Mouse (Mus musculus): Measurements from ENCODE around the gene Synj2.

Gene Synj2

DNA sequence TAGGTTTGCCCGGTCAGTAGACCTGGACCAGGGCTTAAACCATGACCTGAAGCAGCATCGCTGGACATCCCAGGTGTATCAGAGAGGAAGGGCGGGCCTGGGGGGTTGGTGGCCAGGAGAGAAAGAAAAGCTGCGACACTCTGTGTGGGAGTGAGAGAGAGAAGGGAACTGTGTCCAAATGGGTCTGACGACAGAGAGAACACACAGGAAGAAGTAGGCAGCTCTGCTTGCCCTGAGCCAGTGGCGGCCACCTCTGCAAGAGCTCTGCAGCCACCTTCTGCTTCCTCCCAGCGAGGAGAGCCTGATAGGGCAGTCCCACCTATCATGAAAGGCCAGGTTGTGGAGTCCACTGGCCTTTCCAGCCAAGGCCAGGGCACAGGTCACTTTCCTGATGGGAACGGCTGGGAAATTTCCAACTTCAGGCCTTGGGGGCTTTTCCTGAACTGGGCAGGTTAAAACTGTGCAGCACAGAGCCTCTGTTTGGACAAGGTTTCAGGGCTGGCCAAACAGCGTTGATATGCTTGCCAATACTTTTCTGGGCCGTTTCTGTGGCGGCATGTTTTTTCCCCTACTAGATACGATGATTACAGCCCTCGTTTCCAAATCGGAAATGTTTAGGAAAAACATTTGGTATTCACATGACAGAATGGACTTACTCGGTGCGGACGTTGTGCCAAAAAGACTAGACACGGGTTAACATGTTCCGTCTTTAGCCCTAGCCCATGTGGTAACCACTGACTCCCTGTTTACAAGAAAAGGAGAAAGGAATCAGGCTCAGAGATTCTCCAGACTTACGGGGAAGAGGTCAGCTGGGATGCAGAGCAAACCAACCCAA is 35.4 kb downstream of the Synj2 start:
- no peak for DNase-seq

DNA sequence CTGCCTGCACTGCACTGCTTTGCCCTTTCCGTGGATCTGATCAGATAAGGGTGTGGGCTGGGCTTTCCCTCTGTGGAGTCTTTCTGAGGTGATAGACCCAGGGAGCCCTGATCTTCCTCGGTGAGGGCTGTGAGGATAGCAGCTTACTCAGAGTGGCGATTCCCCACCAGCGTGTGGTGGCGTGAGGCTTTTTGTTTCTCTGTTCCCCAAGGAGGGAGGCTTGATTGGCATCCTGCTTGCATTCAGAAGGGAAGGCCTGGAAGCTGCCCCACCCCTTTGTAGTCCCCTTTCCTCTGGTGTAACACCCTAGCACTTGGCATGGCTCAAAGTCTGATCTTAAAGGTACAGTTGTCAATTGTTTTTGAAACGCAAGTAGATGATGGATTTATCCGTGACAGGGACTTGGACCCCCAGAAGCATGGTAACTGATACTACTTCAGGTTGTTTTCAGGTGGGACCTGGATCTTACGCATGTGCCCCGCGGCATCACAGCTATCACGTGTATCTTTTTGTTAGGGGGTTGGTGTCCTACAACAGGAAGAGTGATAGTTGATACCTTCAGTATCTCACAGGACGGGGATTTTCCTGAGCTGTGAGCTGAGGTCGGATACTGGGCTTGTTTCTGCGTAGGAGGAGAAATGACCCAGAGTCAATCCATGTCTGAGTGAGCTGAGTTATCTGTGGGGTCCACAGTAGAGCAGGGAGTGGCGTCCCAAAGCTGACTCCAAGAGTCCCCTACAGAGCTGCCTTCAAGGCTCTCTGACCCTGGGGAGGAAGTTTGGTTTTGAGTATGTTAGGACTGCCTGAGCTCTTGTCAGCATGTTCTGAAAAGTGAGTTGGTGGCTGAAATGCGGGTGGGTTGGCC is 36.2 kb downstream of the Synj2 start:
- DNase-seq: no peak

DNA sequence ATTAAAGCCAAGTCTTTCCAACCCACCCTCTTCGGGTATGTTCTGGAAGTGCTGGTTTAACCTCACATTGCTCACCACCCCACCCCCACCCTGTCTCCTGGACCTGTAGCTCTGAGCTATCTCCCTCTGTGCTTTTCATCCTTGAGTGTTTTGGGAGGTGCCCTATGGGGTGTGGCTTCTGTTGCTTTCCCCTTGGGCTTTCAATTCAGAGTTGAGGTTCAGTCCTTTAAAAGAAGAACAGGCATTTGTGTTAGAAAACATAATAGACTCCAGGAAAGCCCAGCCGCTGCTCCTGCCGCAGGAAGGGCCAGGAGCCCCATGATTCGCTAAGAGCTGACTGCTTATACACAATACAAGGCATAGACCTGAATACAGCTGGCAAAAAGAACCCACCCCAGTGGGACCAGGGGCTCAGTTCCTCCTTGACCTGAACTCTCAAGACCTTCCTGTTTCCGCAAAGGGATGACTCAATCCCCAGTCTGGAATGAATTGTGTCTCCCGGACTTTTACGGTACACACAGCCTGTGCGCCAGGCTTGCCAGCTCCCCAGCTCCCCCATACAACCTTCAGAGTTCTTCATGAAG is 36.9 kb downstream of the Synj2 start:
- peak; percentile 28 for DNase-seq

DNA sequence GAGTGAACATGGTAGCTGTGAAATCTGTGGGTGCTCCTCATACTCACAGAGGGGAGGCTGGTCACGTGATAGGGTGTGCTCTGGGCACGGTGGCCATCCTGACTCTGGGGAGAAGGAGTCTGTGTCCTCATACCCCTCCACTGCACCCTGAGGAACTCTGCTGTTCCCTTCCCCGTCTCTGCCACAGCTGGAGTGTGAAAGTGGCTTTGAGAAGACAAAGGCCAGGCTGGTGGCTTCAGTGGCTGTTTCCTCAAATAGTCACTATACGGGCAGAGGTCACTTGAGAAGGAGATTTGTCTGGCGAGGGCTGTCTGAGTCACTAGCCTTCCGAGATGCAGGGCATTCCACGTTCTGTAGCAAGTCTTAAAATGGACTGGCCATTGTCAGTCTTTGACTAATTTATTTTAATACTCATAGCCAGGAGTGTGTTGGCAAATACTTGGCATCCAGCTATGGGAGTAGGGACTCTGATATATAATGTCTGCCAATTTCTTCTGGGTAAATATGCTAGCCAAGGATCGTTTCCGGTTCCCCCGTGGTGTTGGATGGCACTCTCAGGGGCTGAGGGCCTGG is 37.5 kb downstream of the Synj2 start:
- no peak for DNase-seq

DNA sequence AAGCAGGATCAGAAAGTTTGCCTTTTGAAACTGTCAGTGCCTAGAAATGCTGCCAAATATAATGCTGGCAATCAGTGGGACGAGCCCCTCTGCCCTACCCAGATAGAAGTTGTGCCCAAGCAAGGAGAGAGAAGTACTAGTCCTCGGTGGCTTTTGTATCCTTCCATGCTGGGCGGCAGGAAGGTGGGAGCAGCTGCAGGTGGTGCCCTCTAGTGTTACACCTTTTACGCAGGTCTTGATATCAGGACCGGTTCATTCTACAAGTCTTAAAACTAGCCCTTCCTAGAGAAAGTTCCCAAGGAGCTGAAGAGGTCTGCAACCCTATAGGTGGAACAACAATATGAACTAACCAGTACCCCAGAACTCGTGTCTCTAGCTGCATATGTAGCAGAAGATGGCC is 39.8 kb downstream of the Synj2 start:
- peak; percentile 49 for DNase-seq

DNA sequence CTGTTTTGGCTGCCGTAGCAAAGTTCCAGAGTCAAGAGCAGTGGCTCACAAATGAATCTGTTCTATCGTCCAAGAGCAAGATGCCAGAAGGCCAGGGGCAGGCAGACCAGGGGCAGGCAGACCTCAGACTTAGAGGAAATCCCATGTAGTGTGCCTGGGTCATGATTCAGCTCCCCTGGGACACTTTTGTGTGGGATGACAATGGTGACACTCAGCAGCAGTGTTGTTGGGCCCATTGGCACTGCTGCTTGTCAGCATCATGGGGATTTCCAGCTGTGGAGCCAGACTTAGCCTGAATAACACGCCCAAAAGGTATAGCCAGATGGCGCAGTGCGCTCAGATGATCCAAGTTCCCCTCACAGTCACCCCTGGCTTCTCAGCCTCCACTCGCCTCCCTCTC is 42.1 kb downstream of the Synj2 start:
- DNase-seq: no peak

DNA sequence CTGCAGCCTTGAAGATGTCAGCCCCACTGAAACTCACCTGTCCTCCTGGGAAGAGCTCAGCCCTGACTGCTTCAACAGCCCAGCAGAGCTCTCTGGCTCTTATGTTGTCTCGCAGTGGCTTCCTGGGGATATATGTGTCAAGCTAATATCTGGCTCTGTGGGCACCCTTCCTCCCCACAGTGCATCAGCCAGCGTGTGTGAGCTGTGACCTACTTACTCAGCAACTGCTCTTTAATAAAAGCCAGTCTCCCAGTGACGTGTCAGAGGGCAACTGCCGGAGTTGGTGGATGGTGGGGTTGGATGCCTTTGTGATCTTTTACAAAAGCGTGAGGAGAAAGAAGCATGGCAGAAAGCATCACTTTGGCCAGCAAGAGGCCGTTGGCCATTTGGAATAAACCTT is 42.8 kb downstream of the Synj2 start:
- DNase-seq: no peak

DNA sequence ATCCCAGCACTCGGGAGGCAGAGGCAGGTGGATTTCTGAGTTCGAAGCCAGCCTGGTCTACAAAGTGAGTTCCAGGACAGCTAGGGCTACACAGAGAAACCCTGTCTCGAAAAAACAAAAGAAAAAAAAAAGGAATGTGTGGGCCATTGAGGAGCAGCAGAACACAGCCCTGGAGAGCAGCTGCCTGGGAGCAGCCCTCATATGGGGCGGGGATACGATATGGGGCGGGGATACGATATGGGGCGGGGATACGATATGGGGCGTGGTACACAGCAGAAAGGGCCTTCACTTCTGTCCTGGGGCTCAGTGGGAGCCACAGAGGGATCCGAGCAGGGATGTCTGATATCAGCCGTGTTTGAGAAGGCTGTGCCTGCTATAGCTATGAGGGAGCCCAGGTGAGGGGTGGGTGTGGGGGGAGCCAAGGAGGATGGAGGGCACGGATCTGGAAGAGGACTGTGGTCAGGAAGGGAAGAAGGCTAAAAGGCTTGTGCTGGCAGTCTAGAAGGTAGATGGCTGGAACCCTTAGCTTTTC is 43.7 kb downstream of the Synj2 start:
- DNase-seq: no peak

DNA sequence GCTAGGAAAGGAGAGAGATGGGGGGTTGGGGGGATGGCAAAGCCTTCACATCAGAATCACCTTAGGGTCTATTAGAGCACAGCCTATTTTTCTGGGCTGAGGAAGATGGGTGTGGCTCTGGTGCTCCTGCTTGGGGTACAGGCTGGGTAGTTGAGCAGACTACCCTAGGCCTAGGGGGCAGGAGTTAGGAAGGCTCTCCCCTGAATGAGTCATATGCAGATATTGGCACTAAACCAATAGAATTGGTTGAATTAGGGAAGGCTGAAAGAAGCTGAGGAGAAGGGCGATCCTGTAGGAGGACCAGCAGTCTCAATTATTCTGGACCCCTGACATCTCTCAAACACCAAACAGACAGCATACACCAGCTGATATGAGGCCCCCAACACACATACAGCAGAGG is 44.2 kb downstream of the Synj2 start:
- no peak for DNase-seq

DNA sequence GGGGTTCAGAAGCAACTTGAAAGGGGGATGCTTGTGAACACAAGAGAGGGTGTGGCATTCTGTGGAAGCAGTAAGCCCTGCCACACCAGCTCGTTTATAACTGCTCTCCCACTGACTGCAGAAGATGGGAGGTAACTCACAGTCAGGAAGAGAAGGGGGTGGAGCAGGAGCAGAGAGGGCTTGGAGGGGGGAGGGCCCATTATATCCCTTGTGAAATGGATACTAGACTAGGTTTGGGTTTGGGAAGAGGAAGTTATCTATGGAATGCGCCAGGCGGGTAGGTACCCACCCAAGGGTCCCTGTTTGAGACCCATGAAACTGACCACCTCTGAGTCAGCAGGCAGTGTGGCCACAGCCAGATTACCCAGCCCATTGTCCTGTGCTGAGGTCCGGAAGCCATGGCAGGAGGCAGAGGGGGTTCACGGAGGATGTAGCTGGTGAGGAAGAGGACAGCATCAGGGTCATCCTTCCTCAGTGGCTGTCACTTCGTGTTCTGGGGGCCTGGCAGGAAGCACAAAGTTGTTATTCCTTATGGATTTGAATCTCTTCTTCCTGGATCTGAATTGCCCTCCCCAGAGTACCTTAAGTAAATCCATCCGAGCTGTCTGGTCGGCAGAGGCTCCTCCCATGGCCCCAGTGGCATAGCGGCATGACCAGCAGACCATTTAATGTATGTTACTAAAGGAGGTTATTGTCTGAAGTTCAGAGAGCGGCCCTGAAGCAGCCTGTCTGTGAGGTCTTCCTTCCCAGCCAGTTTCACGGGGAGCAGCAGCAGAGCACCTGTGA is 46.4 kb downstream of the Synj2 start:
- DNase-seq: no peak

DNA sequence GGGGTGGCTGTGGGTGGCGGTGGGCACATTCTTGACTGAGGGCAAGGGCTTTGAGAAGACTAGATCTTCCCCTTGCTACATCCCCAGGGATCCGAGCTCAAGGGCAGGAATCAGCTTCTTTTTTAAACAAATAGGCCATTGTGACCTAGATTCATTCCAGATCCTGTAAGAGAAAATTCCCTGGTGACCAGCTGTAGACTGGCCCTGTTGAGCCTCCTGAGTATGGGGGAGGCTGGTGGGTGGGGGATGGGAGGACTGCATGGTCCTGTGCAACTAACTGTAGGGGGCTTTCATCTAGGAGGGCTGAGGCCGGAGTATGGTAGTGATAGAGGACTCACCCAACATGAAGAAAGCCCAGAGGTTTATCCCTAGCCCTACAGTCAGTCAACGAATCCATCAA is 47.0 kb downstream of the Synj2 start:
- DNase-seq: no peak

DNA sequence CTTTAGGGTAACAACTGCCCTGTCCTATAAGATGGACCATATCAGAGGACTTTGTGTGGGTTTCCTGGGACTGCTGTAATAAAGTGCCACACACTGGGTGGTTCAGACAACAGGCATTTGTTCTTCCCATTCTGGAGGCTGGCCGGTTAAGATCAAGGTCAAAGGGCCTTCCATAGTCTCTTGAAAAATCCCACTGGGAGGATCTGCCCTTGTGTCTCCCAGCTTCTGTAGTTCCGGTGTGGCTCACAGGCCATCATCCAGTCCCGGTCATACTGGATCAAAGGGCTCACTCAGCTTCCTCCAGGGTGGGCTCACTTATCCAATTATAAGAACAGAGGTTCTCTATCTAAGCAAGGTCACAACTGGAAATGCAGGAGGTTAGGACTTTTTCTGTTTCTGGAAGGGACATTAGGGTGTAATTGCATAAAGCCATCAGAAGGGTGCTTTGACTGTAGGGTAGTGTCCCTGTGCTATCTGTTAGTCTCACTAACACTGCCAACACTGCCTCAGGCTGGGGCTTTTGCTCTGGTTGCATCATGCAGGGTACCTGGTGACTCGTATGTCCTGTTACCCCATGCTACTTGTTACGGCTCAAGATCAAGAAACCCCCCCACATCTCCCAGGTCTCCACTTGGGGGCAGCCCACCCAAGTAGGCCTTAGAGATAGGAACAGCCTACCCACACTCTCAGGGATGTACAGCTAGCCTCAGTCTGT is 51.9 kb downstream of the Synj2 start:
- DNase-seq: no peak

DNA sequence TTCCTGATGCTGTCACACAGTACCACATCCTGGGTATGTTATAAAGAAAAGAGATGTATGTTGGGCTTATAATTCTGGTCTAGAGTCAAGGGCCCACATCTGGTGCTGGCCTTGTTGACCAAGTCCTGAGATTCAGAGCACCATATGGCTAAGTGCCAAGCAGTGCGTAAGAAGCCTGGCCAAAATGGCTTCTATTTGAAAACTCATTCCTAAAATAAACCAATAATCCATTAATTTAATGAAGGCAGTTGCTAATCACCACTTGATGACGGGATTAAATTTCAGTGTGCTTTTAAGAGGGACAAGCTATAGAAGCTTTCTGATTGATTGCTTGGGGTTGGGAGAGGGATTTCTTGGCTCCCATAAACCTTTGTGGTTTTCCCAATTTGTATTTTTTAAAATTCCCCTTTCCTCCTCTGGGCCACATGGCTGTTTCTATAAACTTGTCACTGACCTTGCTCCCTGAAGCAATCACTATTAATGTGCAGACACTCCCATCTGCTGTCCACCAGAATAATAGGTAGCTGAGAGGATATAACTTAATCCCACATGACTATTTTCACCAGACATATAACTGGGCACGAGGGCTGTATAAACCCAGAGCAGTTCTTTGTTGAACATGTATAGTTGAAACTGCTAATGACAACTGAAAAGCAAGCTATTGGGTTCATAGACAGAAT is 52.6 kb downstream of the Synj2 start:
- DNase-seq: no peak

DNA sequence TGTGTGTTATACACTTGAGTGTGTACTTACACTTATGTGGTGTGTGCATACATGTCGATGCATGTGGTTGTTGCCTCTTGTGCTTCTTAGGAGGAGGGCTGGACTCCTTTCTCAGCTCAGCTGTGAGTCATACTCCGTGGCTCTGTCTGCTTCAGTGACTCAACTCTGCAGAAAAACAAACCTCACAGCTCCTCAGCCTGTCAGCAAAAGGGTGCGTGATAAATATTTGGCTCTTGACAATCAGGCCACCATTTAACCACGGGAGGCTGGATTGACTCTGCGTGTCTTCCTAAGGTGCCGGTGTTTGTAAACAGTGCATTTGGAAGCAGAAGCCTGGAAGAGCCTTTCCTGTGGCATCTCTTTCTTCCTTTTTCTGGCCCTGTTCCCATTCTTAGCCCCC is 53.5 kb downstream of the Synj2 start:
- no peak for DNase-seq

DNA sequence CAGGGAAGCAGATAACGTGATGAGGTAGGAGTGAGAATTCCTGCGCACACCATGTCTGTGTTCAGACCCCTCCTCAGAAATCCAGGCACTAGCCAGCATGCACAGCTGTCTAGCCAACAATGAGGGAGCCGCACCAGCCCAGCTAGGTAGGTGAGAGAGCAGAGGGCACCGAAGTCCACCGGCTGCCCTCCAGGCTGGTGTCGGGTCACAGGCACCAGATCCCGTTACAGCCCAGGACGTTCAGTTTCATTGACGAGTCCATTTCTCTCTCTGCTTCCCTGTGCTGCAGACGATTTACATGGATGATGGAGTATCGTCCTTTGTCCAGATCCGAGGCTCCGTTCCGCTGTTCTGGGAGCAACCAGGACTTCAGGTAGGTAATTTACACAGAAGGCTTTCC is 55.5 kb downstream of the Synj2 start:
- no peak for DNase-seq

DNA sequence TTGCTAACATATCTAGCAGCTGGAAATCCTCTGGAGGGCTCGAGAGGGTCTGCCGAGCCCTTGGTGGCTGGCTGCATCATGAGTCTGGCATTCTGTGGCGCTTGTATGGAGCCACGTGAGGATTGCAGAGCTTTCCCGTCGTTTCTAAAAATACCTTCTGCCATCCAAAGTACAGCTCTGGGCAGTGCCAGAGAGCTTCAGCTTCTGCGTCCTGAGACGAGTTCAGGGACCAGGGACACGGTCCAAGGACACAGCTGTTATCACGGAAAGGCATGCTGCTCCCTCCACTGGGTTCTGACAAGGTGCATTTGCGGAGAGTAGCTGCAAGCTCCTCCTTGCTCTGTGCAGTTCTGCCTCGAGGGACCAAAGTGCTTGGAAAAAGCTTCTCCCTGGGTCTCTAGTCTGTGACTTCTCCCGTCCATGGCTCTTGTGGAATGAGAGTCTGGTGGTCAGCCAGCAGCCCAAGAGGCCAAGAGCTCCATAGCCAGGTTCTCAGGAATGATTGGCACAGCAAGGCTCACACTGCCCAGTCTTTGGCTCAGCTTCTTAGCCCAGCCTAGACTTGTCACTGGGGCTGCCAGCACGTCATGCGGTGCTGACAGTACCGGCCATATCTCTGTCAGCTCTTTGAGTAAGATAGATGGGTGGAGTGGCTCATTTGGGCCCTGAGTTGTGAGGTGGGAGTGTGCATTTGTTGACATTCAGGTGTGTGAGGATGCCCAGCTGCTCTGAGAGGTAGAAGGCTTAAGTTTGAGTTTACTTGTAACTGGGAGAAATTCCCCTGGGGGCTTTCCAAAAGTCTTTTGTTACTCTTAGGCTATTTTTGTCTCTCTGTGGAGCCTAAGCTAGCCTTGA is 56.5 kb downstream of the Synj2 start:
- no peak for DNase-seq

DNA sequence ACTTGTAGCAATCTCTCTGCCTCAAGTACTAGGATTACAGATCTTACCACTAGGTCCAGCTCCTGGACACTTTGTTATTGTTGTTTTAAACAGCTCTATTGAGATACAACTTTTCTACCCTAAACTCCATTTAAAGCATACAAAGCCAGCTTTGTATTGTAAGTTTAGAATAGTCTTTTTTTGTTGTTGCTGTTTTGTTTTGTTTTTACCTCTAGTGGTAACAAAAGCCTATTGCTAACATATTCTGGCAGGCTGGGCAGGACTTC is 57.1 kb downstream of the Synj2 start:
- no peak for DNase-seq

DNA sequence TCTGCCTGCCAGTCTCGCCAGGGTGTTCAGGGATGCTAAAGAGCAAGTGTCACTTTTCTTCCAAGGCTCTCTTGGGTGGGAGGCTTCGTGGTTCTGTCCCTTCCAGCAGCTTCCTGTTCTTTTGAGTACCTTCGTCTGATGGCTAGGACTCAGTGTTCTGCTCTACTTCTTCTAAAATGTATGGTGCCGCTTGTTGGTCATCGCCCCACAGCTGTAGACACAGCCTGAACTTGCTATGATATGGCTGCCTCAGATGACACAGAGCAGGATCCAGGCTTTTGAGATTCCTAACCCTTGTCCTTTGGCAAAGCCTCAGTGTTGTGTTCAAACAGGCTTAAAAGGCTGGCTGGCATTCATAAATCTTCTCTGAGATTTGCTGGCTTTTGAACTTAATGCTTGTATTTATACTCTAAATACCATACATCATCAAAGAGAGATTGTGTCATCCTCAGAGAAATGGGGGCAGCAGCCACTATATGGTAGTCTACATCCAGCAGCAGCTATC is 58.0 kb downstream of the Synj2 start:
- no peak for DNase-seq

DNA sequence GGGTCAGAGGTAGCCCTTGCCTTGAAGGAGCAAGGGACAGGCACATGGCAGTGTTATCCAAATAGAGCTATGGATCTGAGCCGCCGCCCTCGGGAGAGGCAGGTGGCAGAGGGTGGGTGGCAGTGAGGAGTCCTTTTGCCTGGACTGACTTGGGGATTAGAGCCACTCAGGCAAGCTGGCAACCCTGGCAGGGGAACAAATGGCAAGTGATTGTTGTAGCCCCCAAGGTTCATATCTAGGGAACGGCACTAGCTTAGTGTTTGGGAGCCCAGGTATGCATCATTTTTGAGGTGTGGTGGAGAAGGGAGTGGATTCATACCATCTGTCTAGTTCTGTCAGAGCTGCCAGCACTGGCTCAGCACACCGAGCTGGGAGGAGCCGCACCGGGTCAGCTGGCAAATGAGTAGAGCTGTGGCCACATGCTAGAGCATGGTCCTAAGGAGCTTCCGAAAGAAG is 59.8 kb downstream of the Synj2 start:
- DNase-seq: no peak

DNA sequence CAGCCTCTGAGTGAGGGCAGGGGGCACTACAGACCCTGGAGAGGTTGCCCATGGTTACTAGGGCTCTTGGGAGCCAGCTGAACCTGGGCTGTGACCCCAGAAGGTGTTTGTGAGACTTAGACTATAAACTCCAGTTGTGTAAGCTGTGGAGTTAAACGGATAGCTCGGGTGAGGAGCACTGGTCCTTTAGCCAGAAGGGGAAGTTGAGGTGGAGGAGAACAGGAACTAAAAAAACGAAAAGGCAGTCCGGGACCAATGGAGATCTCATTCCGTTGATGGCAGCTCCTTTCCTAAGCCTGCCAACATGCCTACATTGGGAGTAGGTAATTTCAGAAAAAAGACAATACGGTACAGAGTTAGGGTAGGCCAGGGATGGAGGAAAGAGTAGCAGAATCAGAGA is 60.3 kb downstream of the Synj2 start:
- DNase-seq: no peak
